Mouse (Mus musculus) hindbrain, embryonic 14.5 days (tissue): ENCODE results near the gene Snap91. TPM values are rescaled to one million over a fixed set of nuclear protein-coding genes. Genes with fewer than 3 reads are reported as not detected.

ENCODE experiments used
- ATAC-seq: fragments of 200-750 bp; cut with Nextera tagmentation; 2 replicates; pipeline ENCODE4 v1.8.0; 2017; ENCODE audit warnings: moderate number of reproducible peaks, mild to moderate bottlenecking, moderate TSS enrichment, moderate library complexity; ENCODE audit not compliant: low FRiP score
- DNase-seq: peaks from one replicate; pipeline ENCODE4 v3.0.0-alpha.2; 2015; ENCODE audit warnings: low spot score
- H3K27ac ChIP-seq: fragments of 300-500 bp; sonication (generic); 2 replicates; pipeline ENCODE4 v1.5.1; 2014; ENCODE audit warnings: mild to moderate bottlenecking, moderate library complexity
- H3K27me3 ChIP-seq: fragments of 300-500 bp; sonication (generic); 2 replicates; pipeline ENCODE4 v1.6.1; 2014; ENCODE audit warnings: mild to moderate bottlenecking, low read length, mixed read lengths; ENCODE audit not compliant: control insufficient read depth, insufficient read depth
- H3K36me3 ChIP-seq: fragments of 300-500 bp; sonication (generic); replicated peaks from 2 replicates; pipeline ENCODE4 v1.6.1; 2014; ENCODE audit not compliant: control insufficient read depth, insufficient read depth
- H3K4me1 ChIP-seq: fragments of 300-500 bp; sonication (generic); replicated peaks from 2 replicates; pipeline ENCODE4 v1.6.1; 2014; ENCODE audit warnings: antibody characterized with exemption, low read length, mixed read lengths; ENCODE audit not compliant: control insufficient read depth, insufficient read depth
- H3K4me2 ChIP-seq: fragments of 300-500 bp; sonication (generic); replicated peaks from 2 replicates; pipeline ENCODE4 v1.6.1; 2014; ENCODE audit warnings: mild to moderate bottlenecking, moderate library complexity
- H3K4me3 ChIP-seq: fragments of 300-500 bp; sonication (generic); replicated peaks from 2 replicates; pipeline ENCODE4 v1.5.1; 2014; ENCODE audit warnings: mild to moderate bottlenecking, low read length
- H3K9ac ChIP-seq: fragments of 300-500 bp; sonication (generic); 2 replicates; pipeline ENCODE4 v1.6.1; 2014
- H3K9me3 ChIP-seq: fragments of 300-500 bp; sonication (generic); 2 replicates; pipeline ENCODE4 v1.6.1; 2016; ENCODE audit warnings: low read length; ENCODE audit not compliant: control insufficient read depth
- WGBS: fragments of 180-500 bp; shearing (Covaris S2); extraction: QIAGEN DNeasy Blood & Tissue Kit; methylation state at CpG from one replicate; pipeline ENCODE4 v1.1.7; 2014; 5-methylcytosine and 5-hydroxymethylcytosine counted together
- polyA plus RNA-seq: library from polyadenylated mRNA; unstranded; fragments of >200 nt; fragmentation: Nextera tagmentation; extraction: Ambion mirVana; gene quantifications from 2 replicates; pipeline ENCODE4 v1.2.1, GENCODE M21; 2014

The Snap91 gene
- polyA plus RNA-seq, 1 experiment from 2014 or later, result 92.3 TPM

- peaks cover 9% of the 10 kb centered on the region; the same call in 1 of the 2 replicates for H3K36me3 ChIP-seq
- peaks cover 22% of the 10 kb centered on the region for H3K4me1 ChIP-seq
- no peak overlapping the region for H3K9ac ChIP-seq
- no peaks in the 10 kb centered on the region for H3K9me3 ChIP-seq
- H3K27ac ChIP-seq, result no peak overlapping the region
- WGBS, result 93% methylated on average over 4 of the region's 4 CpGs
- H3K27me3 ChIP-seq, result no peaks in the 10 kb centered on the region
- H3K4me2 ChIP-seq, result no peak overlapping the region
- ATAC-seq (no peak), DNase-seq (no peak)
- H3K4me3 ChIP-seq, result no peak overlapping the region
Observed at GRCm38 (mm10) chr9:86873681-86874080, 6.8 kb downstream of the Snap91 start.

- H3K9ac ChIP-seq, result no peak overlapping the region
- no peak overlapping the region for H3K27ac ChIP-seq
- no peaks in the 10 kb centered on the region for H3K4me1 ChIP-seq
- DNase-seq (peak; percentile 34), ATAC-seq (peak; percentile 56)
- H3K4me3 ChIP-seq, result no peak overlapping the region
- no peaks in the 10 kb centered on the region for H3K27me3 ChIP-seq
- H3K4me2 ChIP-seq, result no peak overlapping the region
- WGBS, result 55% methylated on average over 11 of the region's 11 CpGs
- peaks cover 12% of the 10 kb centered on the region; the same call in 1 of the 2 replicates for H3K36me3 ChIP-seq
- H3K9me3 ChIP-seq, result no peaks in the 10 kb centered on the region
Observed at GRCm38 (mm10) chr9:86869586-86870338, 10.7 kb downstream of the Snap91 start.

- H3K36me3 ChIP-seq, result no peaks in the 10 kb centered on the region
- H3K9ac ChIP-seq, result no peak overlapping the region
- 91% methylated on average over 4 of the region's 4 CpGs for WGBS
- no peaks in the 10 kb centered on the region for H3K4me1 ChIP-seq
- H3K4me3 ChIP-seq, result no peak overlapping the region
- H3K27ac ChIP-seq, result no peak overlapping the region
- no peaks in the 10 kb centered on the region for H3K27me3 ChIP-seq
- no peak overlapping the region for H3K4me2 ChIP-seq
- DNase-seq (no peak), ATAC-seq (no peak)
- H3K9me3 ChIP-seq, result no peaks in the 10 kb centered on the region
Observed at GRCm38 (mm10) chr9:86858101-86858500, 22.4 kb downstream of the Snap91 start.

GRCm38 (mm10) chr9:86857626-86858025 lies 22.8 kb downstream of the Snap91 start:
- Histone ChIP-seq H3K27me3 (no peaks in the 10 kb centered on the region), H3K27ac (no peak overlapping the region), H3K4me3 (no peak overlapping the region), H3K36me3 (no peaks in the 10 kb centered on the region), H3K4me2 (no peak overlapping the region), H3K9ac (no peak overlapping the region), H3K9me3 (no peaks in the 10 kb centered on the region), H3K4me1 (no peaks in the 10 kb centered on the region)
- ATAC-seq (no peak), DNase-seq (no peak)
- 100% methylated on average over 2 of the region's 2 CpGs for WGBS

GRCm38 (mm10) chr9:86852861-86853260 lies 27.6 kb downstream of the Snap91 start:
- no peak for ATAC-seq
- WGBS, result 92% methylated on average over 3 of the region's 3 CpGs

GRCm38 (mm10) chr9:86851689-86852088 lies 28.8 kb downstream of the Snap91 start:
- ATAC-seq, result no peak

More at GRCm38 (mm10) chr9:86852861-86853260, 27.6 kb downstream of the Snap91 start:
- H3K4me1 ChIP-seq, result no peaks in the 10 kb centered on the region
- DNase-seq, result no peak
- H3K27ac ChIP-seq, result no peak overlapping the region
- H3K9me3 ChIP-seq, result no peaks in the 10 kb centered on the region
- no peak overlapping the region for H3K9ac ChIP-seq
- H3K36me3 ChIP-seq, result no peaks in the 10 kb centered on the region
- H3K27me3 ChIP-seq, result no peaks in the 10 kb centered on the region
- no peak overlapping the region for H3K4me2 ChIP-seq
- no peak overlapping the region for H3K4me3 ChIP-seq

GRCm38 (mm10) chr9:86850452-86851207 lies 29.8 kb downstream of the Snap91 start:
- Histone ChIP-seq H3K9ac (no peak overlapping the region), H3K4me2 (no peak overlapping the region), H3K4me3 (no peak overlapping the region), H3K27ac (no peak overlapping the region), H3K4me1 (no peaks in the 10 kb centered on the region), H3K36me3 (no peaks in the 10 kb centered on the region), H3K27me3 (no peaks in the 10 kb centered on the region), H3K9me3 (no peaks in the 10 kb centered on the region)
- ATAC-seq (no peak), DNase-seq (no peak)
- 71% methylated on average over 3 of the region's 3 CpGs for WGBS

More at GRCm38 (mm10) chr9:86851689-86852088, 28.8 kb downstream of the Snap91 start:
- 91% methylated on average over 5 of the region's 5 CpGs for WGBS
- H3K4me1 ChIP-seq, result no peaks in the 10 kb centered on the region
- H3K27ac ChIP-seq, result no peak overlapping the region
- no peaks in the 10 kb centered on the region for H3K27me3 ChIP-seq
- H3K4me2 ChIP-seq, result no peak overlapping the region
- no peak overlapping the region for H3K9ac ChIP-seq
- no peaks in the 10 kb centered on the region for H3K9me3 ChIP-seq
- H3K4me3 ChIP-seq, result no peak overlapping the region
- DNase-seq, result no peak
- H3K36me3 ChIP-seq, result no peaks in the 10 kb centered on the region

- no peak overlapping the region for H3K27ac ChIP-seq
- H3K9ac ChIP-seq, result no peak overlapping the region
- no peaks in the 10 kb centered on the region for H3K36me3 ChIP-seq
- no peak overlapping the region for H3K4me3 ChIP-seq
- ATAC-seq, result peak; percentile 44; the same call in 1 of the 2 replicates
- DNase-seq, result no peak
- 87% methylated on average over 5 of the region's 5 CpGs for WGBS
- no peaks in the 10 kb centered on the region for H3K9me3 ChIP-seq
- H3K4me2 ChIP-seq, result no peak overlapping the region
- no peaks in the 10 kb centered on the region for H3K27me3 ChIP-seq
- H3K4me1 ChIP-seq, result no peaks in the 10 kb centered on the region
Observed at GRCm38 (mm10) chr9:86843747-86844353, 36.6 kb downstream of the Snap91 start.

- DNase-seq (no peak), ATAC-seq (no peak)
- H3K4me3 ChIP-seq, result no peak overlapping the region
- no peak overlapping the region for H3K4me2 ChIP-seq
- H3K27me3 ChIP-seq, result no peaks in the 10 kb centered on the region
- no peaks in the 10 kb centered on the region for H3K9me3 ChIP-seq
- no peak overlapping the region for H3K27ac ChIP-seq
- 92% methylated on average over 2 of the region's 2 CpGs for WGBS
- no peak overlapping the region for H3K9ac ChIP-seq
- H3K4me1 ChIP-seq, result no peaks in the 10 kb centered on the region
- peaks cover 57% of the 10 kb centered on the region for H3K36me3 ChIP-seq
Observed at GRCm38 (mm10) chr9:86829792-86830191, 50.7 kb downstream of the Snap91 start.
